Mouse (Mus musculus): Measurements from ENCODE around the gene Cpne5.
"Not testable (repeated sequence)": the region's sequence is repeated elsewhere in the genome, so short reads cannot be mapped to it uniquely, and the experiment has no call there.

The Cpne5 gene

DNA sequence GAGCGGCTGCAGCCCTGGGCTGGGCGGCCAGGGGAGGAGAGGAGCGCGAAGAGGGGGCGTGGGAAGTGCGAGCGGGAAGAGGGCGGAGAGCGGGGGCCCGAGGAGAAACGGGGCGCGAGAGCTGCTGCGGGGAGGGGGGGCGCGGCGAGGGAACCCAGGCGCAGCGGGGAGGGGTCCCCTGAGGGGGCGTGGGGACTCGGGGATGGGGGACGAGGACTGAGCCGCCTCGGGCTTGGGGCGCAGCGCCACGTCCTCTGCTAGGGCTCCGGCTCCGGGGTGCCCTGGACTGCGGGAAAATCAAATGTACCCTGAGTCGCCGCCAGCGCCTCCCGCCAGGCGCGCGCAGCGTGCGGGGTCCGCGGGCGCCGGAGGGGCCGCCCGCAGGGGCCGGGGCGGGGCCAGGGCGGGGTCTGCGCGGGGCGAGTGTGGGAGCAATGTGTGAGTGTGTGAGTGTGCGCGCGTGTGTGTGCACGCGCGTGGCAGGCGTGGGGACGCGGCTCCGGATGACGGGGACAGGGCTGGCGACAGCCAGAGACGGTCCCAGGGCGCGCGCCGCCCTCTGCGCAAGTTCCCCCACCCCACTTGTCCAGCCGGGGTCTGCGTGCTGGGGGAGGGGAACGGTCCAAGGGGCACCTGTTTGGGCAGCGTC, at the start of gene Cpne5:
Gene Cpne5 (minus strand): TSS at position 396 of the 649 bp plus-strand sequence.
- in situ Hi-C loops (cut with MboI, MseI) = no loop called here

DNA sequence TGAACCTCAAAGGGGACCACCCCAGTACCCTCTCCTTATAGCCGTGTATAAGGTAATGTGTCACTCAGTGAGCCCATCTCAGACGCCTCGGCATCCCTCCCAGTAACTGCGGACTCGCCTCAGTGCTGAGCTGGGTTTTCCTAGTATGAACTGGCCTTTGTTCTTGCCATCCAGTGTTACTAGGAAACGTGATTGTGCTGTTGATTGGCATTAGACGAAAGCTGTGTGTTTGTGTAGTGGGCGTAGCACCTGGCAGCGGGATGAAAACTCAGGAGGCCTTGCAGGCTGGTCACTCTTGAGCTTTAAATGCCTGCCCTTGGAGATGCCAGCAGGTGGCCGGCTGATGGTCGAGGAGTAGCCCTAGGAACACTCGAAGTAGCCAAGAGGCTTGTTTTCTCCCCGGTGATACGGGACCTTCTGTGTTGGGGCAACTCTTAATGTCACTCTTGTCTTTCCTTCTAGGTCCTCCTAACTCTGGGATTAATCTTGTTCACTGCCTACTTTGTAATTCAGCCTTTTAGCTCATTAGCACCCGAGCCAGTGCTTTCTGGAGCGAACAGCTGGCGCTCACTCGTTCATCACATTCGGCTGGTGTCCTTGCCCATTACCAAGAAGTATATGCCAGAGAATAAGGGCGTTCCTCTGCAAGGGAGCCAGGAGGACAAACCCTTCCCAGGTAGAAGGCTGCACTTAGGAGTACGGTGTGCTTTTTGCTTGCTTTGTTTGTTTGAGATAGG, 44.4 kb upstream of the Cpne5 start:
- in situ Hi-C loops (cut with MboI, MseI) = no loop called here

DNA sequence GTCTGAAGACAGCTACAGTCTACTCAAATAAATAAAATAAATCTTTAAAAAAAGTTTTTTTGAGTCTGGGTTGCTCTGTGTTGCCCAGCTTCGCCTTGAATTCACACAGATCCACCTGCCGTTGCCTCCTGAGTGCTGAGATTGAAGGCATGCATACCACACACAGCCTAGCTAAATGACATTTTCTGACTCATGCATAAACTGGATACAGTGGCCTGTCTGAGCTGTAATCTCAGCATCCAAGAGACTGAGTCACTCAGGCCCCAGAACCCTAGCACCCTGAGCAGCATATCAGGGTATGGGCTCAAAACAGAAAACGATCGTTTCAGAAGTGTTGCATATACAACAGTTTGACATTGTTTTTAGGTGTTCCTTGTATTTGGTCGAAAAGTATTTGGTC, 43.6 kb upstream of the Cpne5 start:
- in situ Hi-C loops (cut with MboI, MseI) = no loop called here

GRCm38 (mm10) chr17:29280422-29280821, 42.5 kb upstream of the Cpne5 start:
- in situ Hi-C loops (cut with MboI, MseI) = no loop called here

- in situ Hi-C loops (cut with MboI, MseI) = no loop called here
These were observed 35.9 kb upstream of the Cpne5 start for GRCm38 (mm10) chr17:29273889-29274288.

- in situ Hi-C loops (cut with MboI, MseI) = no loop called here
These were observed 35.2 kb upstream of the Cpne5 start for GRCm38 (mm10) chr17:29273156-29273555.

- in situ Hi-C loops (cut with MboI, MseI) = no loop called here
These were observed 32.3 kb upstream of the Cpne5 start for GRCm38 (mm10) chr17:29270148-29270698.

GRCm38 (mm10) chr17:29269349-29269706, 31.4 kb upstream of the Cpne5 start:
- in situ Hi-C loops (cut with MboI, MseI) = no loop called here

DNA sequence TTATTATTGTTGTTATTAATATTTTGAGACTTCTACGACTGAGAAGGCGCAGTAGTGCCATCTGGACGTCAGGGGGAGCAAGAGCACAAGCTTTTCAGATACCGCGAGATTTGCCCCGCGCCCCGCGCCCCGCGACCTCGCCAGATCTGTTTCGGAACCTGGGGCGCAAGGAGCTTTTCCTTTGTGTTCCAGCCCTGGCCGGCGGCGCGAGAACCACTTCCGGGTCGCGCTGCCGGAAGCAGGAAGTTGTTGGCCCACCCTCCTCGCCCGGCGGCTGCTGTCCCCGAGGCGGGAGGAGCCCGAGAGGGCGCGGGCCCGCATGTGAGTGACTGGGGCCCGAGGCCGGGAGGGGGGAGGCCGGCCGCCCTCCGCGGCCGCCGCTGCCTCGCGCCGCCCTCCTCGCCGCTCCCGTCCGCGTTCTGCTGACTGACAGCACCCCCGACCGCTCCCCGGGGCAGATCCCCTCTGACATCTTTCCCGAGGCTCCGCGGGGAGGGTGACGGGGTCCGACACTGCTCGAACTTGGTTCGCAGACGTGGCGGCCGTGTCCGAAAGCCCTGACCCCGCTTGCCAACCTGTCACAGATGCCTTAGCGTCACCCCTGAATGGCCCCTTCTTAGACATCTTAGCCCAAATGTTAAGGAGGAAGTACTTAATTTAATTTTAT, 30.8 kb upstream of the Cpne5 start, which contains the start of gene BC004004:
Gene BC004004 (plus strand): TSS at position 107 of the 667 bp plus-strand sequence.
- in situ Hi-C loops (cut with MboI, MseI) = no loop called here

DNA sequence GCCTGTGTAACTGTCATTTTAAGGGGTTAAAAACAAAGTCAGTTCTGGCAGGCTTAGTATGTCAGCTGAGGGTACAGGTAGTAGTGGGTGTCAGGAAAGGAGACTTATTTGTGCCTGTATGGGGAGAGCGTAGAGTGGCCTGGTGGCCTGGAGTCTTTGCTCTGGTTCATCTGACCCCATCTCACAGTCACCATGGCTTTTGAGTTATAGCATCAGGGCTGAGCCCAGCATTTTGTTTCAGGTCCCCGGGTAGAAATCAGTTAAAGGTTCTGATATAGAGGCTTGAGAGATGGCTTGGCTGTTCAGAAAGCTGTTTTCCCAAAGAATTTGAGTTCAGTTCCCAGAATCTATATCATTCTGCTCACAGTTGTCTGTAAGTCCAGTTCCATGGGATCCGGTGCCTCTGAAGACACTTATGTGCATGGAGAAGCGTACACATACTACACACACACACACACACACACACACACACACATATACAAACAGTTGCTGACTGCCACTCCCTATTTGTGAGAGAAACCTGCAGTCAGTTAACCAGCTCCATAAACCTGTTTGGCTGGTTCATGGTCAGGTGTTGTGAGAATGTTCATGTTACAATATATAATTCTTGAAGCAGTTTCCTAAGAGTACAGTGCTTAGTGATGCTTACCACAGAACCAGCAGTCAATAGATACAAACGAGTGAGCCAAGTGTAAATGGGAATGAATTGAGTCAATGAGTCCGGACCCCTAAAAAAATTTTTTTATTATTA, 30.1 kb upstream of the Cpne5 start:
- in situ Hi-C loops (cut with MboI, MseI) = no loop called here

- in situ Hi-C loops (cut with MboI, MseI) = not testable (repeated sequence)
These were observed 29.1 kb upstream of the Cpne5 start for GRCm38 (mm10) chr17:29267040-29267439.

DNA sequence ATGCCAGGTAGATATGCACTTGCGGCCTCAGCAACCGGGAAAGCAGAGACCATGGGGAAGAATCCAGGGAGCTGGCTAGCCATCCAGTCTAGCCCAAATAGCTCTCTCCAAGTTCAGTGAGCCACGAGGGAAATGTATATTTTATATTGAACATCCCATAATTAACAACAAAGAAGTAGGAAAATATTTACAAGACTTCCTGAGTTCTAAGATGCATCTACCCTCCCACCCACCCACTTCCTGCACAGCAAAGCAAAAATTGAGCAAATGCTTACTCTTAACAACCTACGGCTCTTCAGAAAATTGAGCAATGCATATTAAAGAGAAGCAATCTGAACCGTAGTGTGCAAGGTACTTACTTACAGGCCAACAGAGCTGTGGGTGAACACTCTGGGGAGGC, 26.8 kb upstream of the Cpne5 start:
- in situ Hi-C loops (cut with MboI, MseI) = loop anchor here (5.0 kb wide), 3 partner anchors 103 to 567 kb away; no protein-coding TSS in a partner anchor

- in situ Hi-C loops (cut with MboI, MseI) = loop anchor here (5.0 kb wide), 3 partner anchors 103 to 567 kb away; no protein-coding TSS in a partner anchor
These were observed 26.1 kb upstream of the Cpne5 start, which contains the start of gene Ppil1 for GRCm38 (mm10) chr17:29263840-29264633. TSS of gene Ppil1 (minus strand) at chr17:29264186.

- in situ Hi-C loops (cut with MboI, MseI) = loop anchor here (5.0 kb wide), 3 partner anchors 104 to 566 kb away; no protein-coding TSS in a partner anchor
These were observed 25.4 kb upstream of the Cpne5 start for GRCm38 (mm10) chr17:29263417-29263816.

DNA sequence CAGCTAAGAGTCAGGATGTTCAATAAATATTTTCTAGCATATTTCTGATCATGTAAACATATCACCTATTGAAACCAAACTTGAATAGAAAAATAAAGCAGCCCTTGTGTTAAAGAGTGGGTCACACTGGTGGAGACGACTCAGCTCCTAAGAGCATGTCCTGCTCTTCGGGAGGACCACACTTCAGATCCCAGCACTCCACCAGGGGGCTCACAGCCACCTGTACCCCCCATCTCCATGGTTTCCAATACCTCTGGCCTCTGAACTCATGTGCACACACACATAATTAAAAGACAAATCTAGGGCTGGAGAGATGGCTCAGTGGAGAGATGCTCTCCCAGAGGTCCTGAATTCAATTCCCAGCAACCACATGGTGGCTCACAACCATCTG, 24.3 kb upstream of the Cpne5 start:
- in situ Hi-C loops (cut with MboI, MseI) = loop anchor here (5.0 kb wide), 3 partner anchors 105 to 565 kb away; no protein-coding TSS in a partner anchor

- in situ Hi-C loops (cut with MboI, MseI) = loop anchor here (5.0 kb wide), 3 partner anchors 106 to 564 kb away; no protein-coding TSS in a partner anchor
These were observed 23.8 kb upstream of the Cpne5 start for GRCm38 (mm10) chr17:29261603-29262258.

- in situ Hi-C loops (cut with MboI, MseI) = loop anchor here (5.0 kb wide), 3 partner anchors 107 to 563 kb away; no protein-coding TSS in a partner anchor
These were observed 22.5 kb upstream of the Cpne5 start for GRCm38 (mm10) chr17:29260501-29260900.

DNA sequence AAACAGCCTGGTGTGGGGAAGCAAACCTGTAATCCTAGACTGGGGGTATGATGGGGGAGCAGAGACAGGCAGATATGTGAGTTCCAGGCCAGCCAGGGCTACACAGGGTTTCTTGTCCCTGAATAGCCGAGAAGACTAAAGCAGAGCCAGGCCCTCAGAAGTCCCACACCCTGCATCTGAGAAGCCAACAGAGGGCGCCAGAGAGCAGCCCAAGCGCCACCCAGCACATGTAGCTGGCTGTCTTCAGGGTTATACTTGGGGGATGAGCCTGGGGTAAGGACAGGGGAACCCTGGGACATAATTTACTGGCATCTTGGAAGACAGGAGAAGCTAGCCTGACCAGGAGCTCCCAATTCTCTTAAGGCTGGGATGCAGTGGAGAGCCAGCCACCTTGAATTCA, 21.5 kb upstream of the Cpne5 start:
- in situ Hi-C loops (cut with MboI, MseI) = no loop called here

DNA sequence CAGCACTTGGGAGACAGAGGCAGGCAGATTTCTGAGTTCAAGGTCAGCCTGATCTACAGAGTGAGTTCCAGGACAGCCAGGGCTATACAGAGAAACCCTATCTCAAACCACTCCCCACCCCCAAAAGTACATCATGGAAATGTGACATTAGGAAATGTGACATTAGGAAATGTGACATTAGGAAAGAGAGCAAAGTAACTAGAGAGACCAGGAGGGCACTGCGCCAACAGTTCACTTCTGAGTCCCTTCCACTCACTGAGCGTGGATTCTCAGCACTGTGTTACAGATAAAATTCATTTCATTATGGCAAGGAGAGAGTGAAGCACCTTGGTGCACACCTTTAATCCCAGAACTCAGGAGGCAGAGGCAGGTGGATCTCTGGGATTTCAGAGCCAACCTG, 21.0 kb upstream of the Cpne5 start:
- in situ Hi-C loops (cut with MboI, MseI) = no loop called here

Measured in regulatory T cell (primary cell).